Mouse (Mus musculus) bone marrow macrophage, adult 2 months (primary cell): ENCODE data around the gene 4930435E12Rik.

ENCODE experiments used
- CTCF ChIP-seq: IDR thresholded peaks from 2 replicates; pipeline ENCODE4 v1.5.1; 2012; ENCODE audit warnings: low read depth, mild to moderate bottlenecking, low read length, moderate library complexity
- POLR2A ChIP-seq: IDR thresholded peaks from 2 replicates; pipeline ENCODE4 v1.6.1; 2012; ENCODE audit warnings: mild to moderate bottlenecking, low read depth, low read length, borderline replicate concordance

DNA sequence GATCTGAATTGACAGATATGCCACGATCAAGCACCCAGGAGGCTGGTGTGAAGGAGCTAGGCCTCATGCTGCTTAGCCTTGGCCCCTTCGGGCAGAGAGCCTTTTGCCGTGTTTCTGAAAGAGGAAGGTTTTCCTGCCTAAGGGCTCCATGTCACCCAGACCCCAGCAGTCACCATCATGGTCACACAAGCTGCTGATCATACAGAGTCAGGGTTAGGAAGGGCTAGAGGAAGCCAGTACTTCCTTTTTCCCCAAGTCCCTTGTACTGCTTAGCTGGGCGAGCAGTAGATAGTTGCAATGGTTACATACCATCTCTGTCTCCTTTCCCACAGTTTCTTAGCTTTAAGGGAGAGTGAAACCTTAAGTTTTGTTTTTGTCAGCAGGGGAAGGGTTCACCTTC is 65.0 kb downstream of the 4930435E12Rik start:
- TF ChIP-seq CTCF (no peak), POLR2A (no peak)
